Mouse (Mus musculus): Measurements from ENCODE around the gene Fam234a. TPM values are rescaled to one million over a fixed set of nuclear protein-coding genes. Genes with fewer than 3 reads are reported as not detected.

The Fam234a gene
- polyA plus RNA-seq, 1 experiment from 2014 or later, result 39.4 TPM

- Histone ChIP-seq H3K36me3 (ENCODE audit: insufficient read depth) (peaks cover 94% of the 10 kb centered on the region), H3K27ac (ENCODE audit: low read depth) (no peak overlapping the region), H3K4me2 (no peak overlapping the region), H3K27me3 (ENCODE audit: insufficient read depth, low read length) (no peaks in the 10 kb centered on the region), H3K9me3 (ENCODE audit: low read depth, low read length) (no peaks in the 10 kb centered on the region), H3K9ac (no peak overlapping the region), H3K4me3 (ENCODE audit: low read depth, low read length) (no peak overlapping the region), H3K4me1 (ENCODE audit: insufficient read depth) (no peaks in the 10 kb centered on the region)
- DNase-seq, result peak; percentile 18
- WGBS, result 54% methylated on average over 1 of the region's 1 CpGs
- ATAC-seq (ENCODE audit: insufficient read depth), result no peak
- peak; percentile 48 for TF ChIP-seq CTCF (IDR thresholded peaks at IDR 0.05; ENCODE audit: low read depth)
Observed at GRCm38 (mm10) chr17:26268851-26269250, 24.8 kb upstream of the Fam234a start.

GRCm38 (mm10) chr17:26262384-26262783 lies 18.3 kb upstream of the Fam234a start:
- H3K9ac ChIP-seq, result no peak overlapping the region
- peaks cover 93% of the 10 kb centered on the region for H3K36me3 ChIP-seq (ENCODE audit: insufficient read depth)
- no peak overlapping the region for H3K27ac ChIP-seq (ENCODE audit: low read depth)
- H3K27me3 ChIP-seq (ENCODE audit: insufficient read depth, low read length), result no peaks in the 10 kb centered on the region
- no peak for ATAC-seq (ENCODE audit: insufficient read depth)
- H3K4me2 ChIP-seq, result no peak overlapping the region
- H3K9me3 ChIP-seq (ENCODE audit: low read depth, low read length), result no peaks in the 10 kb centered on the region
- DNase-seq, result no peak
- no peak overlapping the region for H3K4me3 ChIP-seq (ENCODE audit: low read depth, low read length)
- WGBS, result 86% methylated on average over 3 of the region's 3 CpGs
- no peaks in the 10 kb centered on the region for H3K4me1 ChIP-seq (ENCODE audit: insufficient read depth)
- TF ChIP-seq CTCF (IDR thresholded peaks at IDR 0.05; ENCODE audit: low read depth), result no peak

GRCm38 (mm10) chr17:26261826-26262225 lies 17.8 kb upstream of the Fam234a start:
- Histone ChIP-seq H3K4me1 (ENCODE audit: insufficient read depth) (no peaks in the 10 kb centered on the region), H3K4me2 (no peak overlapping the region), H3K4me3 (ENCODE audit: low read depth, low read length) (no peak overlapping the region), H3K27ac (ENCODE audit: low read depth) (no peak overlapping the region), H3K9me3 (ENCODE audit: low read depth, low read length) (no peaks in the 10 kb centered on the region), H3K36me3 (ENCODE audit: insufficient read depth) (peaks cover 93% of the 10 kb centered on the region), H3K27me3 (ENCODE audit: insufficient read depth, low read length) (no peaks in the 10 kb centered on the region), H3K9ac (no peak overlapping the region)
- TF ChIP-seq CTCF (IDR thresholded peaks at IDR 0.05; ENCODE audit: low read depth), result no peak
- ATAC-seq (ENCODE audit: insufficient read depth) (no peak), DNase-seq (no peak)
- 78% methylated on average over 4 of the region's 4 CpGs for WGBS

GRCm38 (mm10) chr17:26255313-26255712 lies 11.3 kb upstream of the Fam234a start:
- H3K36me3 ChIP-seq (ENCODE audit: insufficient read depth), result peaks cover 52% of the 10 kb centered on the region
- no peak overlapping the region for H3K4me3 ChIP-seq (ENCODE audit: low read depth, low read length)
- H3K27ac ChIP-seq (ENCODE audit: low read depth), result no peak overlapping the region
- no peak overlapping the region for H3K4me2 ChIP-seq
- H3K9me3 ChIP-seq (ENCODE audit: low read depth, low read length), result no peaks in the 10 kb centered on the region
- ATAC-seq (ENCODE audit: insufficient read depth) (no peak), DNase-seq (no peak)
- WGBS, result 89% methylated on average over 7 of the region's 7 CpGs
- H3K9ac ChIP-seq, result no peak overlapping the region
- no peaks in the 10 kb centered on the region for H3K27me3 ChIP-seq (ENCODE audit: insufficient read depth, low read length)
- no peak for TF ChIP-seq CTCF (IDR thresholded peaks at IDR 0.05; ENCODE audit: low read depth)
- H3K4me1 ChIP-seq (ENCODE audit: insufficient read depth), result 0 out of 2 replicates have a peak, but pooled peaks cover 5% of the 10 kb centered on the region

- no peak for TF ChIP-seq CTCF (IDR thresholded peaks at IDR 0.05; ENCODE audit: low read depth)
- H3K4me3 ChIP-seq (ENCODE audit: low read depth, low read length), result peak overlapping the region; percentile 95
- under 1% methylated on average over 24 of the region's 24 CpGs for WGBS
- peak overlapping the region; percentile 60 for H3K4me2 ChIP-seq
- H3K4me1 ChIP-seq (ENCODE audit: insufficient read depth), result 0 out of 2 replicates have a peak, but pooled peaks cover 5% of the 10 kb centered on the region
- peak overlapping the region; percentile 86 for H3K9ac ChIP-seq
- no peaks in the 10 kb centered on the region for H3K9me3 ChIP-seq (ENCODE audit: low read depth, low read length)
- no peaks in the 10 kb centered on the region for H3K27me3 ChIP-seq (ENCODE audit: insufficient read depth, low read length)
- H3K27ac ChIP-seq (ENCODE audit: low read depth), result peak overlapping the region; percentile 99
- ATAC-seq (ENCODE audit: insufficient read depth) (0 out of 2 replicates have a peak, but pooled peaks have one; percentile 1), DNase-seq (no peak)
- H3K36me3 ChIP-seq (ENCODE audit: insufficient read depth), result peaks cover 35% of the 10 kb centered on the region
Observed at GRCm38 (mm10) chr17:26253399-26253798, 9.4 kb upstream of the Fam234a start.

GRCm38 (mm10) chr17:26252539-26253251 lies 8.7 kb upstream of the Fam234a start, which contains the start of gene Luc7l:
TSS of gene Luc7l (plus strand) at chr17:26252896.
- Histone ChIP-seq H3K36me3 (ENCODE audit: insufficient read depth) (peaks cover 28% of the 10 kb centered on the region), H3K27me3 (ENCODE audit: insufficient read depth, low read length) (no peaks in the 10 kb centered on the region), H3K27ac (ENCODE audit: low read depth) (peak within 1 kb of the TSS; percentile 99), H3K9ac (peak within 1 kb of the TSS; percentile 86), H3K4me2 (peak within 1 kb of the TSS; percentile 60), H3K9me3 (ENCODE audit: low read depth, low read length) (no peaks in the 10 kb centered on the region), H3K4me3 (ENCODE audit: low read depth, low read length) (peak within 1 kb of the TSS; percentile 95), H3K4me1 (ENCODE audit: insufficient read depth) (0 out of 2 replicates have a peak, but pooled peaks cover 5% of the 10 kb centered on the region)
- peak; percentile 96 for ATAC-seq (ENCODE audit: insufficient read depth)
- peak; percentile 96 for DNase-seq
- TF ChIP-seq CTCF (IDR thresholded peaks at IDR 0.05; ENCODE audit: low read depth), result no peak
- WGBS, result under 1% methylated on average over 42 of the region's 43 CpGs

GRCm38 (mm10) chr17:26251886-26252538 lies 8.0 kb upstream of the Fam234a start:
- Histone ChIP-seq H3K4me3 (ENCODE audit: low read depth, low read length) (peak overlapping the region; percentile 95), H3K36me3 (ENCODE audit: insufficient read depth) (peaks cover 21% of the 10 kb centered on the region), H3K4me1 (ENCODE audit: insufficient read depth) (0 out of 2 replicates have a peak, but pooled peaks cover 5% of the 10 kb centered on the region), H3K9me3 (ENCODE audit: low read depth, low read length) (no peaks in the 10 kb centered on the region), H3K4me2 (peak overlapping the region; percentile 60), H3K27me3 (ENCODE audit: insufficient read depth, low read length) (no peaks in the 10 kb centered on the region), H3K9ac (peak overlapping the region; percentile 86; the same call in 1 of the 2 replicates), H3K27ac (ENCODE audit: low read depth) (peak overlapping the region; percentile 99; the same call in 1 of the 2 replicates)
- DNase-seq (no peak), ATAC-seq (ENCODE audit: insufficient read depth) (no peak)
- no peak for TF ChIP-seq CTCF (IDR thresholded peaks at IDR 0.05; ENCODE audit: low read depth)
- WGBS, result 55% methylated on average over 4 of the region's 4 CpGs

Data from lung, embryonic 14.5 days (tissue).